Mouse (Mus musculus): ENCODE data around the gene Gtdc1.
"Not testable (repeated sequence)": the region's sequence is repeated elsewhere in the genome, so short reads cannot be mapped to it uniquely, and the experiment has no call there.

Gtdc1 gene

GRCm38 (mm10) chr2:44763898-44764297 lies 163.6 kb downstream of the Gtdc1 start:
- DNase-seq (ENCODE audit: low spot score), result no peak

- DNase-seq (ENCODE audit: low spot score), result no peak
These were observed 190.8 kb downstream of the Gtdc1 start for GRCm38 (mm10) chr2:44736618-44737017.

- DNase-seq (ENCODE audit: low spot score), result no peak
These were observed 206.0 kb downstream of the Gtdc1 start for GRCm38 (mm10) chr2:44721461-44721860.

- DNase-seq (ENCODE audit: low spot score), result no peak
These were observed 221.4 kb downstream of the Gtdc1 start for GRCm38 (mm10) chr2:44705883-44706615.

GRCm38 (mm10) chr2:44700276-44700675 lies 227.2 kb downstream of the Gtdc1 start:
- DNase-seq (ENCODE audit: low spot score), result no peak

GRCm38 (mm10) chr2:44696441-44696840 lies 231.0 kb downstream of the Gtdc1 start:
- no peak for DNase-seq (ENCODE audit: low spot score)

GRCm38 (mm10) chr2:44693898-44694297 lies 233.6 kb downstream of the Gtdc1 start:
- no peak for DNase-seq (ENCODE audit: low spot score)

- DNase-seq (ENCODE audit: low spot score), result no peak
These were observed 263.4 kb downstream of the Gtdc1 start for GRCm38 (mm10) chr2:44664049-44664448.

- DNase-seq (ENCODE audit: low spot score), result no peak
These were observed 267.6 kb downstream of the Gtdc1 start for GRCm38 (mm10) chr2:44659870-44660269.

GRCm38 (mm10) chr2:44659011-44659410 lies 268.4 kb downstream of the Gtdc1 start:
- no peak for DNase-seq (ENCODE audit: low spot score)

- no peak for DNase-seq (ENCODE audit: low spot score)
These were observed 278.9 kb downstream of the Gtdc1 start for GRCm38 (mm10) chr2:44648537-44648936.

- no peak for DNase-seq (ENCODE audit: low spot score)
These were observed 281.1 kb downstream of the Gtdc1 start for GRCm38 (mm10) chr2:44646398-44646797.

GRCm38 (mm10) chr2:44639370-44639769 lies 288.1 kb downstream of the Gtdc1 start:
- no peak for DNase-seq (ENCODE audit: low spot score)

- no peak for DNase-seq (ENCODE audit: low spot score)
These were observed 289.3 kb downstream of the Gtdc1 start for GRCm38 (mm10) chr2:44638157-44638556.

- DNase-seq (ENCODE audit: low spot score), result no peak
These were observed 293.5 kb downstream of the Gtdc1 start for GRCm38 (mm10) chr2:44633971-44634370.

- no peak for DNase-seq (ENCODE audit: low spot score)
These were observed 294.4 kb downstream of the Gtdc1 start for GRCm38 (mm10) chr2:44633064-44633463.

- no peak for DNase-seq (ENCODE audit: low spot score)
These were observed 294.9 kb downstream of the Gtdc1 start for GRCm38 (mm10) chr2:44632584-44632983.

- no peak for DNase-seq (ENCODE audit: low spot score)
These were observed 296.4 kb downstream of the Gtdc1 start for GRCm38 (mm10) chr2:44631064-44631463.

- DNase-seq (ENCODE audit: low spot score), result no peak
These were observed 298.7 kb downstream of the Gtdc1 start for GRCm38 (mm10) chr2:44628778-44629177.

GRCm38 (mm10) chr2:44625154-44625553 lies 302.3 kb downstream of the Gtdc1 start:
- DNase-seq (ENCODE audit: low spot score), result no peak

- DNase-seq (ENCODE audit: low spot score), result no peak
These were observed 305.0 kb downstream of the Gtdc1 start for GRCm38 (mm10) chr2:44622471-44622870.

- not testable (repeated sequence) for DNase-seq (ENCODE audit: low spot score)
These were observed 327.8 kb downstream of the Gtdc1 start for GRCm38 (mm10) chr2:44599653-44600052.

GRCm38 (mm10) chr2:44594276-44594675 lies 333.2 kb downstream of the Gtdc1 start:
- DNase-seq (ENCODE audit: low spot score), result no peak

GRCm38 (mm10) chr2:44590881-44591280 lies 336.6 kb downstream of the Gtdc1 start:
- DNase-seq (ENCODE audit: low spot score), result no peak

Data from ovary, postnatal 14 days (tissue).